Mouse (Mus musculus) cerebellum, adult 2 months (tissue): ENCODE results near the gene Tcta. TPM values are rescaled to one million over a fixed set of nuclear protein-coding genes. Genes with fewer than 3 reads are reported as not detected.
"Not testable (repeated sequence)": the region's sequence is repeated elsewhere in the genome, so short reads cannot be mapped to it uniquely, and the experiment has no call there.

ENCODE experiments used
- DNase-seq, 2 experiments: peaks; one replicate each; pipeline ENCODE4 v3.0.0; 2021
- H3K27ac ChIP-seq: fragments of 200-500 bp; 2 replicates; pipeline ENCODE4 v1.5.1; 2012; ENCODE audit warnings: low read length, control low read depth, inconsistent platforms; ENCODE audit not compliant: insufficient read depth
- H3K27me3 ChIP-seq: fragments of 200-500 bp; 2 replicates; pipeline ENCODE4 v1.6.1; 2012; ENCODE audit warnings: inconsistent platforms, mild to moderate bottlenecking, low read length, moderate library complexity; ENCODE audit not compliant: control insufficient read depth, insufficient read depth
- H3K4me1 ChIP-seq: fragments of 200-500 bp; 2 replicates; pipeline ENCODE4 v1.6.1; 2011; ENCODE audit warnings: low read length; ENCODE audit not compliant: control insufficient read depth, insufficient read depth
- H3K4me3 ChIP-seq: fragments of 200-500 bp; replicated peaks from 2 replicates; pipeline ENCODE3; 2011; ENCODE audit warnings: mild to moderate bottlenecking, low read depth, low read length, control low read depth; ENCODE audit not compliant: insufficient read depth
- CTCF ChIP-seq: fragments of 200-500 bp; IDR thresholded peaks from 2 replicates; pipeline ENCODE4 v1.5.1; 2011; ENCODE audit warnings: low read depth, mild to moderate bottlenecking, control low read depth, low read length, moderate library complexity, borderline replicate concordance; ENCODE audit not compliant: insufficient read depth
- POLR2A ChIP-seq: fragments of 200-500 bp; IDR thresholded peaks from 2 replicates; pipeline ENCODE4 v1.6.1; 2011; ENCODE audit warnings: low read length, control low read depth, borderline replicate concordance; ENCODE audit not compliant: insufficient read depth
- WGBS: fragments of 180-500 bp; shearing (Covaris S2); methylation state at CpG from one replicate; pipeline ENCODE4 v1.1.7; 2018; 5-methylcytosine and 5-hydroxymethylcytosine counted together
- polyA plus RNA-seq: library from polyadenylated mRNA; depleted of rRNA; stranded (reverse); fragments of >200 nt; gene quantifications from 2 replicates; pipeline ENCODE4 v1.2.3, GENCODE M21; 2012

Gene Tcta
- polyA plus RNA-seq, 1 experiment = 58.9 TPM

- Histone ChIP-seq H3K4me3 (no peak overlapping the region), H3K27ac (0 out of 2 replicates have a peak overlapping the region, but pooled peaks have one; percentile 5), H3K4me1 (peaks cover 4% of the 10 kb centered on the region), H3K27me3 (no peaks in the 10 kb centered on the region)
- DNase-seq = no peak
- 68% methylated on average over 10 of the region's 10 CpGs for WGBS
- TF ChIP-seq CTCF = no peak
- no peak for TF ChIP-seq POLR2A
These were observed 32.0 kb upstream of the Tcta start for GRCm38 (mm10) chr9:108337848-108338550.

DNA sequence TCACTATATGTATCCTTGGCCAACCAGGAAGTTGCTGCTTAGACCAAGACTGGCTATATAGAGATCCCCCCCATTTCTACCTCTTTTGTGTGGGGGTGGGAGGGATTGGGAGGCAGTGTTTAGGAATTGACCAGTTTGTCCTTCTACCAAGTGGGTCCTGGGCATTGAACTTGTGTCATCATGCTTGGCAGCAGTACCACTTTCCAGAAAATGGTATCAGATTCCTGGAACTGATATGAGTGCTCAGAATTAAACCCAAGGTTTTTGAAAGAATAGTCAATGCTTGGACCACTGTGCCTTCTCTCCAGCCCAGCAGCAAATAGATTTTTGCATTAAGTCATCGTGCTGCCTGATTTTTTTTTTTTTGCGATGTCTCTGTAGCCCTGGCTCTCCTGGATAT is 19.9 kb upstream of the Tcta start:
- DNase-seq = no peak
- no peak for TF ChIP-seq POLR2A
- no peak for TF ChIP-seq CTCF
- Histone ChIP-seq H3K4me3 (no peak overlapping the region), H3K27me3 (no peaks in the 10 kb centered on the region), H3K4me1 (peaks cover 9% of the 10 kb centered on the region; the same call in 1 of the 2 replicates), H3K27ac (no peak overlapping the region)
- WGBS = 94% methylated on average over 2 of the region's 2 CpGs

- TF ChIP-seq CTCF (no peak), POLR2A (no peak)
- DNase-seq = peak; percentile 29 to 66
- WGBS = 7% methylated on average over 1 of the region's 1 CpGs
- Histone ChIP-seq H3K4me3 (no peak overlapping the region), H3K27ac (no peak overlapping the region), H3K27me3 (no peaks in the 10 kb centered on the region), H3K4me1 (peaks cover 9% of the 10 kb centered on the region; the same call in 1 of the 2 replicates)
These were observed 18.8 kb upstream of the Tcta start for GRCm38 (mm10) chr9:108324784-108325183.

DNA sequence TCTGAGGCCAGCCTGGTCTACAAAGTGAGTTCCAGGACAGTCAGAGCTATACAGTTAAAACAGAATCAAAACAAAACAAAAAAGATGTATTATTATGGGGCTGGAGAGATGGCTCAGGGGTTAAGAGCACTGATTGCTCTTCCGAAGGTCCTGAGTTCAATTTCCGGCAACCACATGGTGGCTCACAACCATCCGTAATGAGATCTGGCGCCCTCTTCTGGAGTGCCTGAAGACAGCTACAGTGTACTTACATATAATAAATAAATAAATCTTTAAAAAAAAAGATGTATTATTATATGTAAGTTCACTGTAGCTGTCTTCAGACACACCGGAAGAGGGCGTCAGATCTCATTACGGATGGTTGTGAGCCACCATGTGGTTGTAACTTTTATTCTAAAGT is 16.1 kb upstream of the Tcta start:
- not testable (repeated sequence) for H3K4me3 ChIP-seq, H3K4me1 ChIP-seq, DNase-seq, H3K27me3 ChIP-seq, H3K27ac ChIP-seq
- 92% methylated on average over 7 of the region's 7 CpGs for WGBS

DNA sequence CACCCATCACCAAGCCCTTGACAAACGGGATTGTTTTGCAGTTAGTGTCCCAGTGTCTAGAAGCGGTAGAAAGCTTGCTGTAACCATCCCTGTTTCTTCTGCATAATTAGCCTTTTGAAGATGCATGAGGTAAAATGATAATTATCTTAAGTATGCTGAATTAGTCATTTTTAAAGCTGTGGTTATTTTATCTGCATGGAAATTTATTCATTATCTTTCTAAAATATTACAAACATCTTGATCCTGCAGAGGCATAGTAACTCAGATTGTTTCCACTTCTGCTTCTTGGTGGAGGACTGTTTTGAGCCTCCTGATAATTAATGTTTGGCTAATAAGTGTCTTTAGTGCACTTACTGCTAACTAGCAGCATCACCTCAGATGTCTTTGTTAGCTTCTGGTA is 12.5 kb upstream of the Tcta start:
- Histone ChIP-seq H3K4me1 (no peaks in the 10 kb centered on the region), H3K4me3 (no peak overlapping the region), H3K27ac (no peak overlapping the region), H3K27me3 (no peaks in the 10 kb centered on the region)
- 46% methylated on average over 2 of the region's 2 CpGs for WGBS
- no peak for TF ChIP-seq CTCF
- no peak for TF ChIP-seq POLR2A
- no peak for DNase-seq

GRCm38 (mm10) chr9:108317572-108317971 is 11.6 kb upstream of the Tcta start:
- no peaks in the 10 kb centered on the region for H3K27me3 ChIP-seq
- TF ChIP-seq CTCF = no peak
- no peak for TF ChIP-seq POLR2A
- 95% methylated on average over 3 of the region's 3 CpGs for WGBS
- no peak overlapping the region for H3K27ac ChIP-seq
- DNase-seq = no peak
- H3K4me3 ChIP-seq = no peak overlapping the region
- H3K4me1 ChIP-seq = no peaks in the 10 kb centered on the region

DNA sequence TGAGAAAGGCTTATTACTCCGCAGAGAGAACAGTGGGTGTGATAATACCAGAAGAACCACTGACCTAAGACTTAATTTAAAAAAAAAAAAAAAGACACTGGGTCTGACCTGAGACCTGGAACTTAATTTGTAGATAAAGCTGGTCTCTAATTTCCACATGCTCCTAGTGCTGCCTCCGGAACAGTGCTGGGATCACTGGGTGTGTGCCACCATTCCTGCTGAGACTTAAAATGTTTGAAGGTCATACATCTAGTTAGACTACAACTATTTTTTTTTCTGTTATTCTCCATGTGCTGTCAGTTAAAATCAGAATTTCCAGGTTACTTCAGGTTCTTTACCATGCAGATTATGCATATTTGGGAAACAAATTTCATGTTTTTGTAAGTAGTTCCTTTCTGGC is 2.2 kb upstream of the Tcta start:
- Histone ChIP-seq H3K4me3 (peak overlapping the region; percentile 26), H3K27me3 (no peaks in the 10 kb centered on the region), H3K27ac (no peak overlapping the region), H3K4me1 (peaks cover 5% of the 10 kb centered on the region; the same call in 1 of the 2 replicates)
- WGBS = 5% methylated on average over 2 of the region's 2 CpGs
- no peak for TF ChIP-seq POLR2A
- TF ChIP-seq CTCF = no peak
- DNase-seq = no peak

DNA sequence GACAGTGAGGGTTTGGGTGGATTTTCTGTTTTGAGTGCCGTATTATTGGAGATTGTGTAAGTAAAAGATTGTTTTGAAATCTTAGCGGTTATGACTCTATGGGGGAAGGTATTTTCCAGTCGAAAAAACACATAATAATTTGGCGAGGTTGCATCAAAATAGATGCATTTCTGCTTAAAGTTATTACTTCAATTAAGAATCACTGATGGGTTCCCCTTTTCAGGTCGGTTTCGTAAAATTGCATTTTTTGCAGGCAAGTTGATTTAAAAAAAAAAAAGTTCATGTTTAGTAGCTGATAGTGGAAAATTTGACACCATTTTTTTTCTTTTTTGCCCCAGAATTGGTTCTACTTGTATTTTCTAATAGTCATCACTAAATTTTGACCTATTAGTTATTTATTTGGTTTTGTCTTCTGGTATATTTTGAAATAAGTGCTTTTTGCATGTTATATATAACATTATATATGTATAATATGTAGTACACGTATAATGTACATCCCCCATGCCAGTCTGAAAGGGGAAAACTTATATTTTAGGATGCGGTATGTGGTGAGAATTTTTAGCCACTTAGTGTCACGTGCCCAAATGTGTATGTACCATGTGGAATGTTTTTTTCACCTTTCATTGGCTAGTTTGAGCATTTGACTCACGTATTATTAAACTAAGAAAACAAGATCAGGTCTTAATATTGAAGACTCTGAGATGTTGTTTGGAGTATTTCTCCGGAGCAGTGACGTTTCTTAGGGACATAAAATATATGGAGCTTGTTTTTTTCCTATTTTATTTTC is 1.3 kb upstream of the Tcta start:
- Histone ChIP-seq H3K4me3 (peak overlapping the region; percentile 97), H3K27ac (no peak overlapping the region; the same call in 1 of the 2 replicates), H3K4me1 (peaks cover 5% of the 10 kb centered on the region; the same call in 1 of the 2 replicates), H3K27me3 (no peaks in the 10 kb centered on the region)
- 3% methylated on average over 12 of the region's 12 CpGs for WGBS
- no peak for DNase-seq
- TF ChIP-seq CTCF (no peak), POLR2A (no peak)
